Mouse (Mus musculus) frontal cortex, postnatal 10 days (tissue): ENCODE results near the gene Skint4.

Experiments
- DNase-seq, 2 experiments: peaks; one replicate each; pipeline ENCODE4 v3.0.0; 2022; ENCODE audit warnings: low spot score in 2 of 2, mixed read lengths in 1 of 2

The Skint4 gene

DNA sequence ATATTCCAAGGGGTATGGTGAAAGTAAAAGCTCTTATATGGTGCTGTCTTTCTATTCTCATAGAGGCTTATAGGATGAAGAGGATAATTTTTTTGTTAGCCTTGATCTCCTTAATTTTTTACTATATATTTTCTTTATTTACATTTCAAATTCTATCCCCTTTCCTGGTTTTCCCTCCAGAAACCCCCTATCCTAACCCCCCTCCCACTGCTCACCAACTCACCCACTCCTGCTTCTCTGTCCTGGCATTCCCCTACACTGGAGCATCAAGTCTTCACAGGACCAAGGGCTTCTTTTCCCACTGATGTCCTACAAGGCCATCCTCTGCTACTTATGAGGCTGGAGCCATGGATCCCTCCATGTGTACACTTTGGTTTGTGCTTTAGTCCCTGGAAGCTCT is at the start of gene Skint4:
Skint4 (plus strand) TSS at position 301 of the 400 bp plus-strand sequence.
- DNase-seq, result no peak
